Mouse (Mus musculus): ENCODE measurements around the gene Btf3.

GRCm38 (mm10) chr13:98305257-98305656, 11.5 kb downstream of the Btf3 start:
- no peak for TF ChIP-seq EP300 (IDR thresholded peaks at IDR 0.05; ENCODE audit: low read depth)
- no peak for TF ChIP-seq CTCF (IDR thresholded peaks at IDR 0.05; ENCODE audit: low read depth)

All from heart, postnatal 0 days (tissue).